Mouse (Mus musculus) neural tube, embryonic 11.5 days (tissue): ENCODE results near the gene Pla2g5. TPM values are rescaled to one million over a fixed set of nuclear protein-coding genes. Genes with fewer than 3 reads are reported as not detected.

Experiments
- ATAC-seq: fragments of 200-750 bp; cut with Nextera tagmentation; 2 replicates; pipeline ENCODE4 v1.8.0; 2017; ENCODE audit warnings: moderate number of reproducible peaks, mild to moderate bottlenecking, moderate TSS enrichment, moderate library complexity; ENCODE audit not compliant: insufficient read depth, low FRiP score, low TSS enrichment
- DNase-seq: peaks from one replicate; pipeline ENCODE4 v3.0.0-alpha.2; 2015; ENCODE audit warnings: low spot score
- H3K27ac ChIP-seq: fragments of 300-500 bp; sonication (generic); 2 replicates; pipeline ENCODE4 v1.5.1; 2014; ENCODE audit warnings: low read depth, mild to moderate bottlenecking, low read length
- H3K27me3 ChIP-seq: fragments of 300-500 bp; sonication (generic); 2 replicates; pipeline ENCODE4 v1.6.1; 2014; ENCODE audit warnings: mild to moderate bottlenecking, low read length, mixed read lengths; ENCODE audit not compliant: control insufficient read depth, insufficient read depth
- H3K36me3 ChIP-seq: fragments of 300-500 bp; sonication (generic); 2 replicates; pipeline ENCODE4 v1.6.1; 2014; ENCODE audit warnings: mild to moderate bottlenecking, low read length, moderate library complexity, mixed read lengths; ENCODE audit not compliant: control insufficient read depth, insufficient read depth
- H3K4me1 ChIP-seq: fragments of 300-500 bp; sonication (generic); 2 replicates; pipeline ENCODE4 v1.6.1; 2014; ENCODE audit warnings: low read length, mixed read lengths; ENCODE audit not compliant: control insufficient read depth, insufficient read depth
- H3K4me2 ChIP-seq: fragments of 300-500 bp; sonication (generic); 2 replicates; pipeline ENCODE4 v1.6.1; 2014; ENCODE audit warnings: low read depth, mild to moderate bottlenecking, moderate library complexity
- H3K4me3 ChIP-seq: fragments of 300-500 bp; sonication (generic); 2 replicates; pipeline ENCODE4 v1.5.1; 2014; ENCODE audit warnings: low read depth, low read length
- H3K9ac ChIP-seq: fragments of 300-500 bp; sonication (generic); 2 replicates; pipeline ENCODE4 v1.6.1; 2014; ENCODE audit warnings: mild to moderate bottlenecking, low read length
- H3K9me3 ChIP-seq: fragments of 300-500 bp; sonication (generic); 2 replicates; pipeline ENCODE4 v1.6.1; 2016; ENCODE audit warnings: low read length; ENCODE audit not compliant: control insufficient read depth
- WGBS: fragments of 180-500 bp; shearing (Covaris S2); extraction: QIAGEN DNeasy Blood & Tissue Kit; methylation state at CpG from one replicate; pipeline ENCODE4 v1.1.7; 2014; 5-methylcytosine and 5-hydroxymethylcytosine counted together
- polyA plus RNA-seq: library from polyadenylated mRNA; unstranded; fragments of >200 nt; fragmentation: Nextera tagmentation; extraction: Ambion mirVana; gene quantifications from 2 replicates; pipeline ENCODE4 v1.2.1, GENCODE M21; 2014

The Pla2g5 gene
- polyA plus RNA-seq, 1 experiment from 2014 or later = not detected

DNA sequence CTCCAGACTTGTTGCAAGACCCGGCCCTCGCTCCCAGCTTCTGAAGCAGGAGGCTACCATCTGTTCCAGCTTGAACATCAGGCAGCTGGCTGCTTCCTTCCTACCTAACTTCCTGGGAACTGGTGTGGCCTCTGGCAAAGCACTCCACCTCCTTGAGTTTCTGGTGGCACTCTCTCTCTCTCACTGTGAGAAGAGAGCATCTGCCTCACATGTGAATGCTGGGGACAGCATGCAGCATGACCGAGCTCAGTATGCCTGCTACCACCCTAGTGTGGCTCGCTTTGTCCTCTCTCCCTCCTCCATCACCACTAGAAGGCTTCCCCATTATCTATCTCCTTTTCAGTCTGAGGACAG, 66.1 kb downstream of the Pla2g5 start:
- WGBS = 73% methylated on average over 4 of the region's 4 CpGs
- ATAC-seq = no peak
- Histone ChIP-seq H3K4me1 (no peaks in the 10 kb centered on the region), H3K9ac (no peak overlapping the region), H3K27me3 (no peaks in the 10 kb centered on the region), H3K9me3 (no peaks in the 10 kb centered on the region), H3K4me2 (no peak overlapping the region), H3K27ac (no peak overlapping the region), H3K4me3 (no peak overlapping the region), H3K36me3 (no peaks in the 10 kb centered on the region)
- no peak for DNase-seq

DNA sequence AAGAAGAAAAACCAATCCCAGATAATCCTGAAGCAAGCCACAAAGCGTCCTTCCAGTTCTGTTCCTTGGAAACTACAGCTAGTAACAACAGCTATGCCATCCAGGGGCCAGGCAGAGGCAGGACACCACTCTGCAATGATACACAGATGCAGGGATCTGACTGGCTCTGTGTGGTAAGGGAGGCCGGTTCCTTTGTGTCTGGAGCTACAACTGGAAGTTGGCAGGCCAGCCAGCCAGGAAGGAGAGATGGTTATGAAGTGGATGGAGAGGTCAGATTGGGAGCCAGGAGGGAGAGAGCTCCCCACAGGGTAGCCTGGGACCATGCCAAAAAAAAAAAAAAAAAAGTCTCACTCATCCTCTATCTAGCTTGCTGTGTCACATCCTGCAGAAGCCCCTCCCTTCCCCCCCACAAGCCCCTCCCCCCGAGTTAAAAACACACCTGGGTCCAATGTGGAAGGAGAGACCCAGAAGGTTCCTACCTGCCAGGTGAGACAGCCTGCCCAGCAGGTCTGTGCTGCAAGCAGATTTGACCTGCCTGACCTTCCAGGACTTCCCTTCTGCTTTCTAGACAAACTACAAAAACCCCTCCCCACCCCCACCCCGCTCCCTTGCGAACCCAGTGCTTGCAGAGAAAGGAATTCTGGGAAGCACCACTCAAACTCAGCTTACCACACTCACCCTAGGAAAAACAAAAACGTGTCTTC, 66.6 kb downstream of the Pla2g5 start:
- no peak overlapping the region for H3K27ac ChIP-seq
- no peak overlapping the region for H3K4me2 ChIP-seq
- H3K4me1 ChIP-seq = no peaks in the 10 kb centered on the region
- no peaks in the 10 kb centered on the region for H3K27me3 ChIP-seq
- ATAC-seq (no peak), DNase-seq (no peak)
- H3K9ac ChIP-seq = no peak overlapping the region
- H3K36me3 ChIP-seq = no peaks in the 10 kb centered on the region
- WGBS = 56% methylated on average over 6 of the region's 6 CpGs
- H3K9me3 ChIP-seq = no peaks in the 10 kb centered on the region
- H3K4me3 ChIP-seq = no peak overlapping the region

GRCm38 (mm10) chr4:138794344-138794743, 68.9 kb downstream of the Pla2g5 start:
- no peak overlapping the region for H3K4me3 ChIP-seq
- 89% methylated on average over 6 of the region's 6 CpGs for WGBS
- H3K9me3 ChIP-seq = no peaks in the 10 kb centered on the region
- no peaks in the 10 kb centered on the region for H3K27me3 ChIP-seq
- no peak for DNase-seq
- H3K36me3 ChIP-seq = no peaks in the 10 kb centered on the region
- ATAC-seq = no peak
- no peaks in the 10 kb centered on the region for H3K4me1 ChIP-seq
- no peak overlapping the region for H3K9ac ChIP-seq
- no peak overlapping the region for H3K4me2 ChIP-seq
- H3K27ac ChIP-seq = no peak overlapping the region

- H3K9me3 ChIP-seq = no peaks in the 10 kb centered on the region
- H3K36me3 ChIP-seq = no peaks in the 10 kb centered on the region
- no peaks in the 10 kb centered on the region for H3K27me3 ChIP-seq
- WGBS = 77% methylated on average over 2 of the region's 2 CpGs
- no peak overlapping the region for H3K4me3 ChIP-seq
- no peak overlapping the region for H3K27ac ChIP-seq
- H3K4me2 ChIP-seq = no peak overlapping the region
- H3K9ac ChIP-seq = no peak overlapping the region
- ATAC-seq = no peak
- no peaks in the 10 kb centered on the region for H3K4me1 ChIP-seq
- no peak for DNase-seq
These were observed 70.0 kb downstream of the Pla2g5 start for GRCm38 (mm10) chr4:138793276-138793675.

- DNase-seq (no peak), ATAC-seq (no peak)
- H3K36me3 ChIP-seq = no peaks in the 10 kb centered on the region
- no peak overlapping the region for H3K4me2 ChIP-seq
- no peak overlapping the region for H3K9ac ChIP-seq
- H3K4me3 ChIP-seq = no peak overlapping the region
- H3K27me3 ChIP-seq = no peaks in the 10 kb centered on the region
- H3K27ac ChIP-seq = no peak overlapping the region
- WGBS = 72% methylated on average over 9 of the region's 9 CpGs
- no peaks in the 10 kb centered on the region for H3K4me1 ChIP-seq
- no peaks in the 10 kb centered on the region for H3K9me3 ChIP-seq
These were observed 70.7 kb downstream of the Pla2g5 start for GRCm38 (mm10) chr4:138792599-138792998.

DNA sequence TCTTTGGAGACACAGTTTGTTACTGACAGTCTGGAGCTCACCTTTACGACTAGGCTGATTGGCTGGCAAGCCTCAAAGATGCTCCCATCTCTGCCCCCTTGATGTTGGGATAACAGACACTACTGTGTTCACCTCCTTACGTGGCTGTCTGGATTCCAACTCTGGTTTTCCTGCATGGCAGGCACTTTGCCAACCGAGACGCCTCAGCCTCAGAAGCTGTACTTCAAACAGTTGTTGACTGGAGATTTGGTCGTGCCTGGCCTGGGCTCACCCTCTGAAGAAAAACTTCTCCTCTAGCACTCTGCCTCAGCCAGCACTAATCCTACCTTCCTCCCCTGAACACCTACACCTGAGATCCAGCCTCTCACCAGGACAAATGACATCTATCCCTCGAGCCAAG, 71.8 kb downstream of the Pla2g5 start:
- H3K27ac ChIP-seq = no peak overlapping the region
- DNase-seq (no peak), ATAC-seq (no peak)
- H3K9ac ChIP-seq = no peak overlapping the region
- no peak overlapping the region for H3K4me3 ChIP-seq
- 73% methylated on average over 6 of the region's 6 CpGs for WGBS
- H3K9me3 ChIP-seq = no peaks in the 10 kb centered on the region
- H3K4me2 ChIP-seq = no peak overlapping the region
- no peaks in the 10 kb centered on the region for H3K4me1 ChIP-seq
- H3K36me3 ChIP-seq = no peaks in the 10 kb centered on the region
- H3K27me3 ChIP-seq = no peaks in the 10 kb centered on the region

DNA sequence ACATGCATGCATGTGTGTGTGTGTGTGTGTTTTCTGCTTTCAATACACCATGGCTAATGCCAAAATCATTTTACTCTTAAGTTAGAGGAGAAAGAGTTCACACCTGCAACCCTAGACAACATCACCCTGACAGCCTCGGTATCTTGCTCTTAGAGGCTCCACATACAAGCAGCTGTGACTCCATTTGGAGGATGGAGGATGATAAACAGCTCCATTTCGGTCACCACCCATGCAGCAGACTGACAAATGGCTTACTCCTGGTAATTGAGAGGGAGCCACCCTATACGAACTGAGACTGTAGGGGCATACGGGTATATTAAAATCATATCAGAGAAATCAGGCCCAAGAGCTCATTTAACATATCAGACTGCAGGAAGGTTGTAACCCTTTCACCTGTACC, 74.9 kb downstream of the Pla2g5 start:
- H3K36me3 ChIP-seq = no peaks in the 10 kb centered on the region
- H3K4me1 ChIP-seq = no peaks in the 10 kb centered on the region
- H3K4me3 ChIP-seq = no peak overlapping the region
- 78% methylated on average over 4 of the region's 4 CpGs for WGBS
- H3K27ac ChIP-seq = no peak overlapping the region
- DNase-seq (no peak), ATAC-seq (no peak)
- no peaks in the 10 kb centered on the region for H3K9me3 ChIP-seq
- H3K27me3 ChIP-seq = no peaks in the 10 kb centered on the region
- no peak overlapping the region for H3K4me2 ChIP-seq
- no peak overlapping the region for H3K9ac ChIP-seq

DNA sequence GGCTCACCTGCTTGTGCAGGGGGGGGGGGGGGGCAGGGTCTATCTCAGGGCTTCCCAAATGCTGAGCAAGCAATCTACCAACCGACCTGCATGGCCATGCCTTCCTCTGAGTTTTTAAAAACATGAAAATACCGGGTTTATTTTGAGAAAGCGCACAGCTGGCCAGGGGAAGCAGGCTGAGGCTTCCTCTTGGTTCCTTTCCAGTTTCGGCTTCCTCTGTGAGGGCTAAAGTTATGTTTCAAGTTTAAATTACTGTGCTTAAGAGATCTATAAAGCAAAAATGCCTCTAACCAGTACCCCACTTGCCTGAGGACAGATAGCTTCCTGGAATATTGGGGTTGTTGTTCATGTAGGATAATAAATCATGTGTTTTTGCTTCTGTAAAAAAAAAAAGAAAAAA, 77.1 kb downstream of the Pla2g5 start:
- Histone ChIP-seq H3K4me1 (no peaks in the 10 kb centered on the region), H3K9me3 (no peaks in the 10 kb centered on the region), H3K27me3 (no peaks in the 10 kb centered on the region), H3K36me3 (no peaks in the 10 kb centered on the region), H3K4me3 (no peak overlapping the region), H3K9ac (no peak overlapping the region), H3K27ac (no peak overlapping the region), H3K4me2 (no peak overlapping the region)
- no peak for DNase-seq
- ATAC-seq = no peak
- 71% methylated on average over 4 of the region's 4 CpGs for WGBS

- Histone ChIP-seq H3K9me3 (no peaks in the 10 kb centered on the region), H3K27ac (no peak overlapping the region), H3K27me3 (no peaks in the 10 kb centered on the region), H3K9ac (no peak overlapping the region), H3K4me1 (no peaks in the 10 kb centered on the region), H3K4me3 (no peak overlapping the region), H3K4me2 (no peak overlapping the region), H3K36me3 (no peaks in the 10 kb centered on the region)
- 74% methylated on average over 4 of the region's 4 CpGs for WGBS
- no peak for ATAC-seq
- DNase-seq = no peak
These were observed 77.6 kb downstream of the Pla2g5 start for GRCm38 (mm10) chr4:138785721-138786120.
